Mouse (Mus musculus) forebrain, postnatal 0 days (tissue): ENCODE data around the gene Mybph. TPM values are rescaled to one million over a fixed set of nuclear protein-coding genes. Genes with fewer than 3 reads are reported as not detected.

Source experiments
- ATAC-seq: fragments of 200-750 bp; cut with Nextera tagmentation; 2 replicates; pipeline ENCODE4 v1.8.0; 2017; ENCODE audit warnings: mild to moderate bottlenecking, moderate library complexity
- DNase-seq: peaks from one replicate; pipeline ENCODE4 v3.0.0-alpha.2; 2015
- H3K27ac ChIP-seq: fragments of 300-500 bp; sonication (generic); 2 replicates; pipeline ENCODE4 v1.5.1; 2014; ENCODE audit warnings: low read depth, mild to moderate bottlenecking, antibody characterized with exemption, low read length, moderate library complexity, mixed read lengths
- H3K27me3 ChIP-seq: fragments of 300-500 bp; sonication (generic); 2 replicates; pipeline ENCODE4 v1.6.1; 2014; ENCODE audit warnings: mild to moderate bottlenecking, low read length, mixed read lengths; ENCODE audit not compliant: insufficient read depth
- H3K36me3 ChIP-seq: fragments of 300-500 bp; sonication (generic); 2 replicates; pipeline ENCODE4 v1.6.1; 2014; ENCODE audit warnings: mild to moderate bottlenecking, moderate library complexity; ENCODE audit not compliant: insufficient read depth
- H3K4me1 ChIP-seq: fragments of 300-500 bp; sonication (generic); 2 replicates; pipeline ENCODE4 v1.6.1; 2014; ENCODE audit warnings: antibody characterized with exemption; ENCODE audit not compliant: insufficient read depth
- H3K4me2 ChIP-seq: fragments of 300-500 bp; sonication (generic); 2 replicates; pipeline ENCODE4 v1.6.1; 2014; ENCODE audit warnings: low read depth, mild to moderate bottlenecking, moderate library complexity
- H3K4me3 ChIP-seq: fragments of 300-500 bp; sonication (generic); 2 replicates; pipeline ENCODE4 v1.5.1; 2014; ENCODE audit warnings: low read depth, low read length, mixed read lengths
- H3K9ac ChIP-seq: fragments of 300-500 bp; sonication (generic); 2 replicates; pipeline ENCODE4 v1.6.1; 2014; ENCODE audit warnings: mild to moderate bottlenecking
- H3K9me3 ChIP-seq: fragments of 300-500 bp; sonication (generic); 2 replicates; pipeline ENCODE4 v1.6.1; 2016; ENCODE audit warnings: low read length
- CTCF ChIP-seq: sonication (generic); IDR thresholded peaks from 2 replicates; pipeline ENCODE4 v1.5.1; 2016; ENCODE audit warnings: antibody characterized with exemption, control low read depth, low read depth
- WGBS: fragments of 180-500 bp; shearing (Covaris S2); extraction: QIAGEN DNeasy Blood & Tissue Kit; methylation state at CpG from one replicate; pipeline ENCODE4 v1.1.7; 2014; 5-methylcytosine and 5-hydroxymethylcytosine counted together
- polyA plus RNA-seq: library from polyadenylated mRNA; unstranded; fragments of >200 nt; fragmentation: Nextera tagmentation; extraction: Ambion mirVana; gene quantifications from 2 replicates; pipeline ENCODE4 v1.2.1, GENCODE M21; 2015
- total RNA-seq: library from RNA; depleted of rRNA; stranded (reverse); fragments of >200 nt; gene quantifications from 2 replicates; pipeline ENCODE4 v1.2.3, GENCODE M21; 2014

Gene Mybph
- total and polyA plus RNA-seq, 2 experiments from 2014 or later: 0.10 to 0.12 TPM

DNA sequence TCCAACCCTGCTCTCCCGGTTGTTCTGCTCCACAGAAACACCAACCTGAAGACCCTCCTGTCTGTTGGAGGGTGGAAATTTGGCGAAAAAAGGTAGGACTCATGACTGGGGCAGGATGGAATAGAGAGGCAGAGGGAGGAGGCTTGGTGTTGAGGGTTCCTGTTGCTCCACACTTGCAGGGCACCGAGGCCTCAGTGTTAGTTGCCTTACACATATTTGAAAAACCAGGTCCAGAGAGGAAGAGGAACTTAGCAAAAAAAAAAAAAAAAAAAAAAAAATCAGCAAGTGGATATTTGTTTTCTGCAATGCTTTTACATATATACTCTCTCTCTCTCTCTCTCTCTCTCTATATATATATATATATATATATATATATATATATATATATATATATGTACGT, 9.2 kb upstream of the Mybph start:
- no peak for DNase-seq
- no peak overlapping the region for H3K9ac ChIP-seq
- no peaks in the 10 kb centered on the region for H3K9me3 ChIP-seq
- H3K4me1 ChIP-seq: peaks cover 5% of the 10 kb centered on the region
- no peak overlapping the region for H3K27ac ChIP-seq
- H3K27me3 ChIP-seq: no peaks in the 10 kb centered on the region
- TF ChIP-seq CTCF: no peak
- no peak for ATAC-seq
- no peaks in the 10 kb centered on the region for H3K36me3 ChIP-seq
- H3K4me3 ChIP-seq: no peak overlapping the region
- no peak overlapping the region for H3K4me2 ChIP-seq
- 90% methylated on average over 4 of the region's 4 CpGs for WGBS

DNA sequence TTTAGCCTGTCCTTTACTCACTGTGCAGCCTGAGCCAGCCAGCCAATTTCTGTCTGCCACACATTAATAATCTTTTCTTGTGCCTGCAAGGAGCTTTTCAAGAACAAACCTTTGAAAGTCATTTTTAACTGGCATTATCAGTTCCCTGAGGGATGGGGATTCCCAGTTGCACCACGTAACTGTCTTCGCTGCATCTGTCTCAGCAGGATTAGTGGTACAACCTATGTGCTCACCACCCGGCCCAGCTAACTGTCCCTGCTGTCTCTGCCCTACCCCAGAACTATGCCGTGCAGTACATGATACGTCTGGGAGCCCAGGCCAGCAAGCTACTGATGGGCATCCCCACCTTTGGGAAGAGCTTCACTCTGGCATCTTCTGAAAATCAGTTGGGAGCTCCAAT, 5.0 kb upstream of the Mybph start:
- no peak overlapping the region for H3K4me2 ChIP-seq
- no peak overlapping the region for H3K4me3 ChIP-seq
- ATAC-seq: no peak
- no peaks in the 10 kb centered on the region for H3K9me3 ChIP-seq
- no peak overlapping the region for H3K9ac ChIP-seq
- no peak for DNase-seq
- 83% methylated on average over 5 of the region's 5 CpGs for WGBS
- H3K27me3 ChIP-seq: no peaks in the 10 kb centered on the region
- peaks cover 5% of the 10 kb centered on the region; the same call in 1 of the 2 replicates for H3K4me1 ChIP-seq
- no peak for TF ChIP-seq CTCF
- H3K36me3 ChIP-seq: no peaks in the 10 kb centered on the region
- H3K27ac ChIP-seq: peak overlapping the region; percentile 40; the same call in 1 of the 2 replicates

DNA sequence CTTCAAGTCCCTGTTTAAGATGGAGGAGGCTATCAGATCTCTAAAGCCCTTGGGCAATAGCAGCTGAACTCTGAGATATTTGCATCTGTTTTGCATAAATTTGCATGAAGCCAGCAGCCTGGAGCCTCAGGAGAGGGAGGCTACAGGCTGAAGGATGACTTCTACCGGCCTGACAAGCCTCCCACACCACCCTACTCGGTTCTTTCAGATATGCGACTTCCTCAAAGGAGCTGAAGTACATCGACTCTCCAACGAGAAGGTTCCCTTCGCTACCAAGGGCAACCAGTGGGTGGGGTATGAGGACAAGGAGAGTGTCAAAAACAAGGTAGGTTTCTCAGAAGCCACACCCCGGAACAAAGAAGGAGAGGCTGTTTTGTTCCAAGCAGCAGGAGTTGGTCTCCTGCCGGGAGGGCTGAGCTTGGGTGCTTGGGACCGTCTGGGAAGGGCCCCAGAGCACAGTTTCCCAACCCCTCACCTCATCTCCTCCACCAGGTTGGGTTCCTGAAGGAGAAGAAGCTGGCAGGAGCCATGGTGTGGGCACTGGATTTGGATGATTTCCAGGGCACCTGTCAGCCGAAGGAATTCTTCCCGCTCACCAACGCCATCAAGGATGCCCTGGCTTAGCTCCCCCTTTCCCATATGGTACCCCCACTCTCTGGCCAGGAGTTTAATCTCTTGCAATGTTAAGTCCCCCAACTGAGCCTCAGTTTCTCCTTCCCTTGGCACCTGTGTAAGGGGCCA, 4.1 kb upstream of the Mybph start:
- 23% methylated on average over 12 of the region's 12 CpGs for WGBS
- no peak overlapping the region for H3K4me3 ChIP-seq
- H3K36me3 ChIP-seq: no peaks in the 10 kb centered on the region
- ATAC-seq (peak; percentile 62), DNase-seq (peak; percentile 30)
- no peak overlapping the region for H3K4me2 ChIP-seq
- no peak overlapping the region for H3K9ac ChIP-seq
- H3K27ac ChIP-seq: no peak overlapping the region
- H3K9me3 ChIP-seq: no peaks in the 10 kb centered on the region
- peak; percentile 27; the same call in 1 of the 2 replicates for TF ChIP-seq CTCF
- peaks cover 5% of the 10 kb centered on the region; the same call in 1 of the 2 replicates for H3K4me1 ChIP-seq
- no peaks in the 10 kb centered on the region for H3K27me3 ChIP-seq

DNA sequence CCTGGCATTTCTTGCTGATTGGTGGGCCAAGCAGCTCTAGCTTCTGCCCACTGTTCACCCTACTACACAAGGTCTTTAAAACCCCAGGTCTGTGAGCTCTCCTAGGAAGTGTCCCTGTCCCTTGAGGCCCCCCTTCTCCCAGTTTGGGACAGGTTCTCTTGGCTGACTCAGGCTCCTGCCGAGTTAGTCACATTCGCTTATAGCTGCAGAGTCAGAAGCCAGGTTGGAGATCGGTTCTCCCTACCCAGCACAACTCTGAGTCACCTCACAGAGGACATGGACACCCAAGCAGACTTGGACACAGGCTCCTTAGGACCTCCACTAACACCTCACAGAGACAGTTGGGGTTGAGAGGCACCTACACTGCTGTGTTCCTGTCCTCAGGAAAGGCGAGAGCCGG, 2.1 kb upstream of the Mybph start:
- ATAC-seq: no peak
- H3K9ac ChIP-seq: no peak overlapping the region
- H3K4me3 ChIP-seq: no peak overlapping the region
- H3K4me1 ChIP-seq: peaks cover 5% of the 10 kb centered on the region; the same call in 1 of the 2 replicates
- H3K9me3 ChIP-seq: no peaks in the 10 kb centered on the region
- H3K27me3 ChIP-seq: no peaks in the 10 kb centered on the region
- WGBS: 95% methylated on average over 5 of the region's 5 CpGs
- no peak overlapping the region for H3K4me2 ChIP-seq
- H3K36me3 ChIP-seq: no peaks in the 10 kb centered on the region
- H3K27ac ChIP-seq: no peak overlapping the region
- TF ChIP-seq CTCF: no peak
- no peak for DNase-seq

DNA sequence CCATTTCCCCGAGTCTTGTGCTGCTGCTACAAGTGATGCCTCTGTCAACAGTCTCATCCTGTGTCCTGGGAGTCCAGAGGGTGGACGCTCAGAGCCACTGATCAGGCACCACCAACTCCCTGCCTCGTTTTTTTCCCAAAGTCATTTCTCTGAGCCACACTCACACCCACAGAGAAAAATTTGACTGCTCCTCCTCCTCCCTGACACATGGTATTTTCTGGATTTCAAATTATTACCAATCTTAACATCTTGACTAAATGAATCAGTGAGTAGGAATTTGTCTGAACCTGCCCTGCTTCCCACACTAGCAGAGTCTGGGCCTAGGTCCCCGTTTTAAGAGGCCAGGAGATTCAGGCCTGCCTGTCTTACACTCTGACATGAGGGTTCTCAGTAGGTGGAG, 1.2 kb upstream of the Mybph start:
- H3K4me1 ChIP-seq: peaks cover 5% of the 10 kb centered on the region; the same call in 1 of the 2 replicates
- no peak for DNase-seq
- 61% methylated on average over 4 of the region's 4 CpGs for WGBS
- no peak overlapping the region for H3K4me3 ChIP-seq
- H3K9ac ChIP-seq: no peak overlapping the region
- no peak for ATAC-seq
- no peaks in the 10 kb centered on the region for H3K9me3 ChIP-seq
- H3K36me3 ChIP-seq: no peaks in the 10 kb centered on the region
- no peak overlapping the region for H3K4me2 ChIP-seq
- no peak overlapping the region for H3K27ac ChIP-seq
- TF ChIP-seq CTCF: no peak
- no peaks in the 10 kb centered on the region for H3K27me3 ChIP-seq

DNA sequence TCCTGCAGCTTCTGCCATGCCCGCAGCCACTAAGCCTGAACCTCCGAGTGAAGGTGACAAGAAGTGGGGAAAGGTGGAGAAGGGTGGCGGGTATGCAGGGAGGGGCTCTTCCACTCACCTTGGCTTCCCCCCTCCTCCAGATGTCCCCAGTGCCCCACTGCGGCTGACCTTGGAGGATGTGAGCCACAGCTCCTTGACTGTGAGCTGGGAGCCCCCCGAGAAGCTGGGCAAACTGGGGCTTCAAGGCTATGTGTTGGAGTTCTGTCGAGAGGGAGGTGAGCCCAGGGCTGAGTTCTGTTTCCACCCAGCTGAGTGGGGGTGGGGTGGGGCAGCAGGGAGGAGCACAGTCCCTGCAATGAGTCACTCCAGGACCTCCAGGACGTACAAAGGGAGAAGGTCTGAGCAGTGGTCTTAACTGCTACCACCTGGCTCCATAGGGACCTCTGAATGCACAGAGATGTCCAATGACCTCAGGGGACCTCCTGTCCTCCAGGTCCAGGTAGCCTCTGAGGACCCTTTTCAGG, 488 bp downstream of the Mybph start:
- Histone ChIP-seq H3K36me3 (no peaks in the 10 kb centered on the region), H3K9ac (no peak overlapping the region), H3K4me1 (peaks cover 3% of the 10 kb centered on the region; the same call in 1 of the 2 replicates), H3K4me2 (no peak overlapping the region), H3K27me3 (no peaks in the 10 kb centered on the region), H3K9me3 (no peaks in the 10 kb centered on the region), H3K4me3 (no peak overlapping the region), H3K27ac (no peak overlapping the region)
- TF ChIP-seq CTCF: no peak
- DNase-seq: no peak
- ATAC-seq: no peak
- 75% methylated on average over 7 of the region's 7 CpGs for WGBS

DNA sequence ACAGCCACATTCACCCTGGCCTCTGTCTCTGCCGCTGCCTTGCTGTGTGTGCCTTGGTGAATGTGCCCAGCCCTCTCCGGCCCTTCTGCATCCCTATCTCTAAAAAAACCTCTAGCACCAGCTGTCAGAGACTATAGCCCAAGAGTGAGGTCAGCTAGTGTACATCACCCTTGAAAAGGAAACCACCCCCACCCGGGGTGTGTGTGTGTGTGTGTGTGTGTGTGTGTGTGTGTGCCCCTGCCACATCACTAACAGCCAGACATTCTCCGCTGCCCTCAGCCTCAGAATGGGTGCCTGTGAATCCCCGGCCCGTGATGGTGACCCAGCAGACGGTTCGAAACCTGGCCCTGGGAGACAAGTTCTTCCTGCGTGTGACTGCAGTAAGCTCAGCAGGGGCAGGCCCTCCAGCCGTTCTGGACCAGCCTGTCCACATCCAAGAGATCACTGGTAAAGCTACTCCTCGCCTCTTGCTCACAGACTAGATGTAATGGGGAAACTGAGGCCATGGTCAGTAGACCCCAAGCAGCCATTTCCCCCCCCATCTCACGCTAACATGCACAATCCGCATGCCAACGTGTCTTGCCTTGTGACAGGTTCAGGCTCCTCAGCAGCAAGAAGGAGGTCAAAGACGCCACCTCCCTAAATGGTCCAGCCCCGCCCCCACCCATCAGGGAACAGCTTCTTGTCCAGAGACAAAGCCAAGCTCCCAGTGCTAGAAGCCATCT, 1.2 kb downstream of the Mybph start:
- no peaks in the 10 kb centered on the region for H3K27me3 ChIP-seq
- H3K9ac ChIP-seq: no peak overlapping the region
- no peak overlapping the region for H3K4me3 ChIP-seq
- TF ChIP-seq CTCF: no peak
- H3K4me1 ChIP-seq: no peaks in the 10 kb centered on the region; the same call in 1 of the 2 replicates
- ATAC-seq: no peak
- no peak overlapping the region for H3K4me2 ChIP-seq
- no peaks in the 10 kb centered on the region for H3K9me3 ChIP-seq
- 79% methylated on average over 16 of the region's 16 CpGs for WGBS
- no peak for DNase-seq
- H3K27ac ChIP-seq: no peak overlapping the region
- H3K36me3 ChIP-seq: no peaks in the 10 kb centered on the region
